Mouse (Mus musculus) E14TG2a.4 (cell line): Measurements from ENCODE around the gene Abcf1.

ENCODE experiments used
- CTCF ChIP-seq: conservative IDR thresholded peaks from 2 replicates; pipeline ENCODE4 v1.5.1; 2014; ENCODE audit warnings: low read length
- NANOG ChIP-seq: IDR thresholded peaks from 2 replicates; pipeline ENCODE4 v1.6.1; 2014; ENCODE audit warnings: borderline replicate concordance, low read length, mixed read lengths
- POU5F1 ChIP-seq: IDR thresholded peaks from 2 replicates; pipeline ENCODE4 v1.6.1; 2014; ENCODE audit warnings: low read length, borderline replicate concordance

DNA sequence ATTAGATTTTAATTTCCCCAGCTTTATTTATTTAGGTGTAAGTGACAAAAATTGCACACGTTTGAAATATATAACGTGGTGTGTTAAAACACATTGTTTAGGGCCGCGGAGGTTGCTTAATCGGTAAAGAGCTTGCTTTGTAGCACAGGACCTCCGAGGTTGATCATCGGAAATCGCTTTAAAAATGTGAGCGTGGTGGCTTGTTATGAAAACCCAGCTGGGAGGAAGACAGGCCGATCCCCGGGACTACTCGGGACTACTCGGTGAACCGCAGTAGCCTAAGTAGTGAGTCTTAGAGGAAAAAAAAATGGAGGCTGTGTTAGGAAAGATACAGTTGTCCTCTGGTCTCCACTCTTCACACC is 25.3 kb upstream of the Abcf1 start:
- TF ChIP-seq CTCF (no peak), POU5F1 (no peak), NANOG (no peak)
